Mouse (Mus musculus): Measurements from ENCODE around the gene Ablim1. TPM values are rescaled to one million over a fixed set of nuclear protein-coding genes. Genes with fewer than 3 reads are reported as not detected.

Ablim1 gene
- polyA plus RNA-seq, 1 experiment = 12.2 TPM

- Histone ChIP-seq H3K27me3 (ENCODE audit: control insufficient read depth, insufficient read depth, low read length, poor library complexity, severe bottlenecking) (no peaks in the 10 kb centered on the region), H3K36me3 (ENCODE audit: control insufficient read depth, insufficient read depth, low read length, poor library complexity, severe bottlenecking) (no peaks in the 10 kb centered on the region), H3K27ac (ENCODE audit: insufficient read depth, low read length) (no peak overlapping the region), H3K9ac (ENCODE audit: low read depth, poor library complexity, severe bottlenecking) (no peak overlapping the region), H3K9me3 (replicated peaks; ENCODE audit: control insufficient read depth, insufficient read depth, low read length, poor library complexity, severe bottlenecking) (no peaks in the 10 kb centered on the region), H3K4me1 (ENCODE audit: control insufficient read depth, insufficient read depth, low read length) (no peaks in the 10 kb centered on the region), H3K4me3 (ENCODE audit: low read depth, low read length) (no peak overlapping the region)
- no peak for TF ChIP-seq POLR2A (IDR thresholded peaks at IDR 0.05; ENCODE audit: insufficient read depth, low read length)
- TF ChIP-seq EP300 (IDR thresholded peaks at IDR 0.05; ENCODE audit: insufficient read depth, low read depth, low read length) = no peak
- TF ChIP-seq CTCF (IDR thresholded peaks at IDR 0.05; ENCODE audit: low read depth, low read length) = no peak
Measured at GRCm38 (mm10) chr19:57079606-57079981, 235.1 kb downstream of the Ablim1 start.

DNA sequence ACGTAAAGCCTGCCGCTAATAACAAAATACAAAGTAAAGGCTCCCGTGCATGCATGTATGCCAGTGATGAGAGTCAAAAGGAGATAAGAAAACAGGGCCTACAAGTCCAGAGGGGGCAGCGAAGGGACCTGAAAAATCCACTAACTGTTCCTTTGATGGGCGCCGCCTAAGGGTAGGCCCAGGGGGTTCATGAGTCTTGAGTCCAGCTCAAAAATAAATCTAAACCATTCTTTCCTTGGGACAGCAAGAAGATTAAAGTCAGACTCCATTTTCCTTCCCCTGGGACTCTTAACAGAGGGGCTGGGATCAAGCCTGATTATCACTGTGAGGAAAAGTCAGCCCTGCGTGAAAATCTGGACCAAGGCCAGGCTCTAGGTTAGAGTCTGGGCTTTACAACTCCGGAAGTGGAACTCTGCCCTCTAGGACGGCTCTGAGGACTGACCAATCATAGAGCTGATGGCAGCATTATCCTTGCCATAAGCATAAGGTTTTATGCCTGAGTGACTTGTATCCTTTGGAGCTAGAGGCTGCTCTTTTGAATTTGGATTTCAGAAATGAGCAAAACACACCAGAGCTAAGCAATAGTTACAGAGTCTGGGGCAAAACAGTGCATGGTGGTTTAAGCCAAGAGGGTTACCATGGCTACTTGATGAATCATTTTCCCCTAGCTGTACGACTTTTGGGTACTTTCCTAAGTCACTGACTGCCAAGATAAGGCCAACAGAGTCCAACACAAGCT, 235.7 kb downstream of the Ablim1 start:
- TF ChIP-seq CTCF (IDR thresholded peaks at IDR 0.05; ENCODE audit: low read depth, low read length) (no peak), POLR2A (IDR thresholded peaks at IDR 0.05; ENCODE audit: insufficient read depth, low read length) (no peak), EP300 (IDR thresholded peaks at IDR 0.05; ENCODE audit: insufficient read depth, low read depth, low read length) (no peak)
- H3K9ac ChIP-seq (ENCODE audit: low read depth, poor library complexity, severe bottlenecking) = no peak overlapping the region
- H3K36me3 ChIP-seq (ENCODE audit: control insufficient read depth, insufficient read depth, low read length, poor library complexity, severe bottlenecking) = no peaks in the 10 kb centered on the region
- H3K27me3 ChIP-seq (ENCODE audit: control insufficient read depth, insufficient read depth, low read length, poor library complexity, severe bottlenecking) = no peaks in the 10 kb centered on the region
- H3K4me3 ChIP-seq (ENCODE audit: low read depth, low read length) = no peak overlapping the region
- no peaks in the 10 kb centered on the region for H3K9me3 ChIP-seq (replicated peaks; ENCODE audit: control insufficient read depth, insufficient read depth, low read length, poor library complexity, severe bottlenecking)
- no peak overlapping the region for H3K27ac ChIP-seq (ENCODE audit: insufficient read depth, low read length)
- H3K4me1 ChIP-seq (ENCODE audit: control insufficient read depth, insufficient read depth, low read length) = no peaks in the 10 kb centered on the region

- no peaks in the 10 kb centered on the region for H3K4me1 ChIP-seq (ENCODE audit: control insufficient read depth, insufficient read depth, low read length)
- no peaks in the 10 kb centered on the region for H3K27me3 ChIP-seq (ENCODE audit: control insufficient read depth, insufficient read depth, low read length, poor library complexity, severe bottlenecking)
- H3K9me3 ChIP-seq (replicated peaks; ENCODE audit: control insufficient read depth, insufficient read depth, low read length, poor library complexity, severe bottlenecking) = no peaks in the 10 kb centered on the region
- no peak overlapping the region for H3K9ac ChIP-seq (ENCODE audit: low read depth, poor library complexity, severe bottlenecking)
- H3K36me3 ChIP-seq (ENCODE audit: control insufficient read depth, insufficient read depth, low read length, poor library complexity, severe bottlenecking) = no peaks in the 10 kb centered on the region
- H3K27ac ChIP-seq (ENCODE audit: insufficient read depth, low read length) = no peak overlapping the region
- no peak overlapping the region for H3K4me3 ChIP-seq (ENCODE audit: low read depth, low read length)
- TF ChIP-seq EP300 (IDR thresholded peaks at IDR 0.05; ENCODE audit: insufficient read depth, low read depth, low read length) = no peak
Measured at GRCm38 (mm10) chr19:57077826-57078699, 236.7 kb downstream of the Ablim1 start.

DNA sequence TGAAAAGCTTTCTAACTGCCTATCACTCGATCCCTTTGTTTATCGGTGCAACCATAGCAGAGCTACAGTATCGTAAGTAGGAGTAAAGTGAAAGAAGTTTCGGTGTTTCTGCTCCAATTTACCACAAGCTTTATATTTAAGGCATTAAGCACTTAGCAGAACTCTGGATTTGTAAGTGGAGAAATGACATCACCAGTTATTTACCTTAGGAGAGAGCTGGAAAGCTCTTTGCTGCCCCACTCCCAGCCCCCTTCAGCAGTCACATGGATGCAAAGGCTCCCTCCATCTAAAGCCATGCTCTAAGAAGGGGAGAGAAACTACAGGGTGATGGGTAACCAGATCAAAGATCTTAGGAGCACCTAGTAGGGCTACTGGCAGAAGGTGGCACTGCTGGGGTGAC, 241.3 kb downstream of the Ablim1 start:
- Histone ChIP-seq H3K9me3 (replicated peaks; ENCODE audit: control insufficient read depth, insufficient read depth, low read length, poor library complexity, severe bottlenecking) (no peaks in the 10 kb centered on the region), H3K27me3 (ENCODE audit: control insufficient read depth, insufficient read depth, low read length, poor library complexity, severe bottlenecking) (no peaks in the 10 kb centered on the region), H3K4me1 (ENCODE audit: control insufficient read depth, insufficient read depth, low read length) (no peaks in the 10 kb centered on the region), H3K36me3 (ENCODE audit: control insufficient read depth, insufficient read depth, low read length, poor library complexity, severe bottlenecking) (no peaks in the 10 kb centered on the region), H3K27ac (ENCODE audit: insufficient read depth, low read length) (no peak overlapping the region), H3K4me3 (ENCODE audit: low read depth, low read length) (no peak overlapping the region), H3K9ac (ENCODE audit: low read depth, poor library complexity, severe bottlenecking) (no peak overlapping the region)
- no peak for TF ChIP-seq EP300 (IDR thresholded peaks at IDR 0.05; ENCODE audit: insufficient read depth, low read depth, low read length)
- TF ChIP-seq POLR2A (IDR thresholded peaks at IDR 0.05; ENCODE audit: insufficient read depth, low read length) = no peak
- no peak for TF ChIP-seq CTCF (IDR thresholded peaks at IDR 0.05; ENCODE audit: low read depth, low read length)

DNA sequence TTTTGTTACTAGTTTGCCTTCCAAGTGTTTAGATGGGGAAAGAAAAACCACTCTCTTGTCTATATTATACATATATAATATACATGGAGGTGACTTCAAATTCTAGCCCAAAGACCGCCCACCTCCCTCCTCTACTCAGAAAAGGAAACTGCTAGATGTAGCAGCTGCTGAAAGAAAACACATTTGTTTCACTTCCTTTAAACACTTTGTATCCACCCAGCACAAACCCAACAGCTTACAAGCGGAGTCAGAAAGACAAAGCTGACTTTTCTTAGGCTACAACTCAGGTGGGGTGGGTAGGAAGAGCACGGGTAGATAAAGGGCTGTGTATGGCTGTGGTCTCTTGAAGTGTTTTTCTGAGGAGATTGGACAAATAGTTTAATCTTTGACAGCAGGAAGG, 242.0 kb downstream of the Ablim1 start:
- H3K36me3 ChIP-seq (ENCODE audit: control insufficient read depth, insufficient read depth, low read length, poor library complexity, severe bottlenecking) = no peaks in the 10 kb centered on the region
- H3K9me3 ChIP-seq (replicated peaks; ENCODE audit: control insufficient read depth, insufficient read depth, low read length, poor library complexity, severe bottlenecking) = no peaks in the 10 kb centered on the region
- no peak overlapping the region for H3K9ac ChIP-seq (ENCODE audit: low read depth, poor library complexity, severe bottlenecking)
- no peak overlapping the region for H3K4me3 ChIP-seq (ENCODE audit: low read depth, low read length)
- H3K4me1 ChIP-seq (ENCODE audit: control insufficient read depth, insufficient read depth, low read length) = no peaks in the 10 kb centered on the region
- no peak overlapping the region for H3K27ac ChIP-seq (ENCODE audit: insufficient read depth, low read length)
- H3K27me3 ChIP-seq (ENCODE audit: control insufficient read depth, insufficient read depth, low read length, poor library complexity, severe bottlenecking) = no peaks in the 10 kb centered on the region
- TF ChIP-seq POLR2A (IDR thresholded peaks at IDR 0.05; ENCODE audit: insufficient read depth, low read length) (no peak), CTCF (IDR thresholded peaks at IDR 0.05; ENCODE audit: low read depth, low read length) (no peak), EP300 (IDR thresholded peaks at IDR 0.05; ENCODE audit: insufficient read depth, low read depth, low read length) (no peak)

DNA sequence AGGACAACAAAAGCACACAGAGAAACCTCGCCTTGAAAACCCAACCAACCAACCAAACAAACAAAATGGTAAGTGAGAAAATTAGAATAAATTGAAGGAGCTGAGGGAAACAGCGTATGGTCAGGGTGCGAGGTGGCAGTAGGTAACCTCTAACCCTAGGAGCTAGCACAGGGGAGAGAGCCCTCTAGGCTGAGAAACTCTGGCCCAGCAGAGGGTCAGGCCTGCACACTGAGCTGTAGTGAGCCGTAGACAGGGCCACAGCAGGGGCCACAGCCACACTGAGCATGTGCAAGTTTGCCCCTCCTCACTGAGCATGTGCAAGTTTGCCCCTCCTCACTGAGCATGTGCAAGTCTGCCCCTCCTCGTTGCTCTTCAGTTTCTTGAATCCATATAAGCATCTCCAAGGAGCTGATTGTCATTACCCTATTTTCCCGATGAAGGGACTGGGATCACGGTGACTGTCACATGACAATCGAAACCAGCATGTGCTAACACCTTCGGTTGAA, 247.6 kb downstream of the Ablim1 start:
- H3K4me3 ChIP-seq (ENCODE audit: low read depth, low read length) = no peak overlapping the region
- H3K27me3 ChIP-seq (ENCODE audit: control insufficient read depth, insufficient read depth, low read length, poor library complexity, severe bottlenecking) = no peaks in the 10 kb centered on the region
- TF ChIP-seq CTCF (IDR thresholded peaks at IDR 0.05; ENCODE audit: low read depth, low read length) (no peak), POLR2A (IDR thresholded peaks at IDR 0.05; ENCODE audit: insufficient read depth, low read length) (no peak), EP300 (IDR thresholded peaks at IDR 0.05; ENCODE audit: insufficient read depth, low read depth, low read length) (no peak)
- no peak overlapping the region for H3K9ac ChIP-seq (ENCODE audit: low read depth, poor library complexity, severe bottlenecking)
- H3K4me1 ChIP-seq (ENCODE audit: control insufficient read depth, insufficient read depth, low read length) = no peaks in the 10 kb centered on the region
- H3K36me3 ChIP-seq (ENCODE audit: control insufficient read depth, insufficient read depth, low read length, poor library complexity, severe bottlenecking) = no peaks in the 10 kb centered on the region
- no peak overlapping the region for H3K27ac ChIP-seq (ENCODE audit: insufficient read depth, low read length)
- H3K9me3 ChIP-seq (replicated peaks; ENCODE audit: control insufficient read depth, insufficient read depth, low read length, poor library complexity, severe bottlenecking) = no peaks in the 10 kb centered on the region
